Mouse (Mus musculus): ENCODE results near the gene Rprd1b.

Rprd1b gene

DNA sequence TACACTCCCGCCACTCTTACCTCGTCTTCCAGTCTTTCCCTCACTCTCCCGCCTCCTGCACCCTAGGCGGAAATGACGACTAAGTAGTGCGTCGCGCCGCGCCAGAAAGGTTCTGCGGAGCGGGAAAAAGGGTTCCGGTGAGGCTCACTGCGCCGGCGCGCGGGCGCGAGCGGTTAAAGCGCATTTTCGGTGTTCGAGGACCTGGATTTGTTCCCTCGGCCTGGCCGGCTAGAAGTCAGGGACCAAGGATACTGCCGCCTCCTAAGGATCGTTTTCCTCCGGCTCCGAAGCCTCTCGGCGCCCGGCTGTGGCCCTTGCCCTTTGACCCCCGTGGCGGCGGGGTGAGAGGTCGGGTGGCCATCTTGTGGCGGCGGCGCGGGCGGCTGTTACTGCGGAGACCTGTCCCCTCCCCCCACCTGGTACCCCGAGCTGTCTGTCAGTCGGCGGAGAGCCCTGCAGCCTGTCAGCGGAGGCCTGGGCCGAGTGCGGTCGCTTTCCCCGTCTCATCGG lies at the start of gene Rprd1b, which contains the start of gene Tti1:
Gene Rprd1b (plus strand): TSS at position 144 of the 510 bp plus-strand sequence.
Gene Tti1 (minus strand): TSS at position 80 of the 510 bp plus-strand sequence.
- ATAC-seq (ENCODE audit: low TSS enrichment), result peak; percentile 95

DNA sequence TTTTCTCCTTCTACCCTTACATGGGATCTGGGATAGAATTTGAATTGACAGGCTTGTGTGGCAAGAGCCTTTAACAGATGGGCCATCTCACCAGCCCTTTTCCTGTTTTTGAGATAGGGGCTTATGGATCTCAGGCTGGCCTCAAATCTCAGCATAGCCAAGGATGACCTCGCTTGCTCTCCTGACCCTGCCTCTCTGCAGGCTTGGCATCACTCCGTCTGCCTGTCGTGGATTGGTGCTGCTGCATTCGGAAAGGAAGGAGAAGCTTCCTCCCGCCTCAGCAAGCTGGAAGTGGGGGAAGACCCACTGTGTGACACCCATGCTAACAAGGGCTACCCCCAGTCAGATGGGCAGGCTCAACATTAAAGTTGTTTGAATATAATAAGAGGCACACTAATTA lies 49.1 kb upstream of the Rprd1b start:
- no peak for ATAC-seq (ENCODE audit: low TSS enrichment)

DNA sequence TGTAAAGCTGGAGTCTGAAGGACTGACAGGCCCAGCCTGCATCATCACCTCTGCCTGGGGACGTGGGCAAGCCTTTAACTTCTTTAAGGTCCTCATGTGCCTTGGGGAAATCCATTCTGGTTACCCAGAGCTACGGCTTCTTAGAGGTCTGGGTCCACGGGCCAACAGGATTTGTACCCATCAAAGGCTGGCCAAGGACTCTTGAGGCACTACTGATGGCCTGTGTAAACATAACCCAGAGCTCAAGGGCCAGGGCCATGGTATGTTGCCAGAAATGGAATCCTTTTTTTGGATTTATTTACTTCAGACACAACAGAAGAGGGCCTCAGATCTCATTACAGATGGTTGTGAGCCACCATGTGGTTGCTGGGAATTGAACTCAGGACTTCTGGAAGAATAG lies 45.6 kb upstream of the Rprd1b start:
- ATAC-seq (ENCODE audit: low TSS enrichment), result no peak

DNA sequence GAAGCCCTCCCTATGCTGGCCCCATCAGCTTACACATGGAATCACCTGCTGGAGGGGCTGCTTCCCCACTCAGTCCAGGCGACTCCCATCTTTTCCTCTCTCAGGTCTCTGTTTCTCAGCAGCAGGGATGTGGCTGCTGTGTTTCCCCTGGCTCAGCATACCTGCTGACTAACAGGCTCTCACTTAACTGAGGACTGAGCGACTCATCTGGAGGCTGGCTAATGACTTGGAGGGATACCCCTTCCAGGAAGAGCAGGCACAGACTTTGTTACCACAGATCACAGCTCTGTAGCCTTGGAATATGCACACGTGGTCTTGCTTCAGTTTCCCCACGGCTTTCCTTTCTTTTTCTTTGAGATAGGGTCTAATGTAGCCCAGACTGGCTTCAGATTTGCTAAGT lies 45.0 kb upstream of the Rprd1b start:
- no peak for ATAC-seq (ENCODE audit: low TSS enrichment)

DNA sequence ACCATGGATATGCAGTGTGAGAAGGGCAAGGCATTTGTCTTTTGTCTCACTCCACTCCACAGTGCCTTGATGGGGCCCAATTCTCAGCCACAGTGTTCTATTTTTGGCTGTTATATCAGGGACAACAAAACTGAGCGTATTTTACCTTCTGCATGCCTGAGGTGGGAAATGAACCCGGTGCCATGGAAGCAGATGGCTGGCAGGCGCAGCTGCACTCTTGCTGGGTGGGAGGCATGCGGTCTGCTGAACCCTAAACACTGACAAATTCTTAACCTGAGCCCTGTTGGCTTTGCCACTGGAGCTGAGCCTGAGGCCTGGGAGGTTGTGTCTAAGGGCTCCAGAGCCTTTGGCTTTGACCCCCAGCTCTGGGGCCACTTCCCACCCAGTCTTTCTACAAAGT lies 42.7 kb upstream of the Rprd1b start:
- 0 out of 2 replicates have a peak, but pooled peaks have one; percentile 13 for ATAC-seq (ENCODE audit: low TSS enrichment)

DNA sequence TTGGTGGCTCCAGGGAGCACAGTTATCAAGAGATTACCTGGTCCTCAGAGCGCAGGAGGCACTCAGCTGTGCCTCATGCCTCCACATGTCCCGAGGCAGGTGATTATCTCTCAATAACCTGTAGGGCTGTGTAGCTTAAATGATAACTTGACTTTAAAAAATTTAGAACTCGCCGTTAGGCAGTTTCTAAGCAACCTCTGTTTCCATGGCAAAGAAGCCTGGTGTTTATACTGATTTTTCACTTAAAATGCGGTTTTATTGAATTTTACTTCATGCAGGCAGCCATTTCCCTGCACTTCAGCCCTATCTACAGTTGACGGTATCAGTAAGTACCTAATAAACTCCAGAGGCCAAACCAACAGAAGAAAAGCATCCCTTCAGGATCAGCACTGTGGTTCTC lies 42.1 kb upstream of the Rprd1b start:
- no peak for ATAC-seq (ENCODE audit: low TSS enrichment)

DNA sequence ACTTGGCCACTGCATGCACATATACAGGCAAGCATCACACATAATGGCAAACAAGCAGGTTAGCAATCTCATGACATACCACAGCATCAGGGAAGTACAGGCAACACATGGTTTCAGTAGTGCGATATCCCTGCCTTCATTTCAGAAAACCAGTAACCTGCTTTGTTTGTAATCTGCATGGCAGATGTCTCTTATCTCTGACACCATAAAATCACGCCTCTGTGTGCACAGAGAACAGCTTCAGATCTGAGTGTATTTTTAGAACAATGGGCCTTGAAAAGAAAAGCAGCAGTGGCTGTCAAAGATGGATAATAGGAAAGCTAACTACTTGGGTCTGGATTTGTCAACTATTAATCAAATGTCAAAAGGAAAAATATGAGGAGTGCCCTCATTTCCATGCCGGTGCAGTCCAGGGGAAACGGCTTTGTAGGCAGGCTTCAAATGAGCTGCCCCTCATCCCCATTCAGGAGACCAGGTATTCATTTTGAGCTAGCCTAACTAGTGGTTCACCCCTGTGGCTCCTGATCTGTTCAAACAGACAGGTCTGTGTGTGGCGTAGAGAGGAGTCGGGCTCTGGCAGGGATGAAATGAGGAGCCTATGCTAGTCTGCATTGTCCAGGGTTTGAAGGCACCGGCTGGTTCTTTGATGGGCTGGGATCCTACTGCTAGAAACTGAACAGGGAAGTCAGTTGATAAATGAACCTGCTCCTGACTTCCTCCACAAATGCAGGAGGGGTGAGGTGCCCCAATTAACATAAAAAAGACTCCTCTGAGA lies 39.7 kb upstream of the Rprd1b start:
- no peak; the same call in 1 of the 2 replicates for ATAC-seq (ENCODE audit: low TSS enrichment)

DNA sequence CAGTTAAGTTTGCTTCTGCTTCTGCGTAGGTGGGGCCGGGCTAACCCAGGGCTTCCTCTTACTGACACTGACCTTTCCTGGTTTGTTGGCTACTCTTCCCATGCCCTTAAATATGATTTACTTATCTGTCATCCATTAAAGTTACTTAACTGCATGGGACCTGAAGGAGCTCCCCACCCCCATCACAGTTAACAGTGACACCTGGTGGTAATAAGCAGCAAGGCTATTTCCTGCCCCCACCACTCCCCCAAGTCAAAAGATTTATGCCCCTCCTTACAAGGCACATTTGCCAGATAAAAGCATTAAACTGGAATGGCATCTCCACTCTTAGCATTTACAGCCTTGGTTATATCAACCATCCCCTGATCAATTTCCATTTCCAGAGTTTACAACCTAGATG lies 38.4 kb upstream of the Rprd1b start:
- ATAC-seq (ENCODE audit: low TSS enrichment), result no peak

DNA sequence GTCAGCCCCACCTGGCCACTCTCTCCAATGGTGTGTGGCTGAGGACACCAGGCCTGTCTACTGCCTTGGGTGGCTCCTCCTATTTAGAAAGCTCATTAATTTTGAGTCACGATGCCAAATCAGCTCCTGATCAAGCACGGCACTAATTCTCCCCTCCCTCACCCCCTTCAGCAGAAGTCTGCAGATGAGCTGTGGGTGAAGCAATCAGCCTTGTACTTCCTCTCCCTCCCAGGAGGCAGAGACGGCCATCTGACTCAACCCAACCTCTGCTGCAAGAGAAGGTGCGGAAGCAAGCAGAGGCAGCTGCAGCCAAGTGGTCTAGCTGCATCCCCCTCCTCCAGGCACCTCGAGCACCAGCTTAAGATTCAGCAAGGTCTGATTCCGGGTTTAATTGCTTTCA lies 37.3 kb upstream of the Rprd1b start:
- ATAC-seq (ENCODE audit: low TSS enrichment), result no peak

DNA sequence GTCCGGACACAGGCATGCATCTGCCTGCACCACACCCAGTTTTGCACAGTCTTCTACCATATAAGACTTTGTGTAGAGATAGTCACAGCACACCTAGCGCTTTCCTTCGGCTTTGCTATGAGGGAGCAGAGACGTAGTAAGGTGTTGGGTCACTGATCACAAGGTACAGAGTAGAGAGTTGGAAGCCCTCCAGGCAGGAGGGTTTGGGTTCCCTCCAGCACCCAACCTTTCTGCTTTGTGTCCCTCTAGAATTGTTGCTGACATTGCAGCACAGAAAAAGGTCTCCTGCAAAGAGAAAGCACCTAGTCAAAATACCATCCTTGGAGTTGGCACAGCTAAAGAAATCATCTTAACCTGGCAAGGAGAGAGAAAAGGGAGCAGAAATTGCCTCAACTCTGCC lies 35.8 kb upstream of the Rprd1b start:
- ATAC-seq (ENCODE audit: low TSS enrichment), result no peak

DNA sequence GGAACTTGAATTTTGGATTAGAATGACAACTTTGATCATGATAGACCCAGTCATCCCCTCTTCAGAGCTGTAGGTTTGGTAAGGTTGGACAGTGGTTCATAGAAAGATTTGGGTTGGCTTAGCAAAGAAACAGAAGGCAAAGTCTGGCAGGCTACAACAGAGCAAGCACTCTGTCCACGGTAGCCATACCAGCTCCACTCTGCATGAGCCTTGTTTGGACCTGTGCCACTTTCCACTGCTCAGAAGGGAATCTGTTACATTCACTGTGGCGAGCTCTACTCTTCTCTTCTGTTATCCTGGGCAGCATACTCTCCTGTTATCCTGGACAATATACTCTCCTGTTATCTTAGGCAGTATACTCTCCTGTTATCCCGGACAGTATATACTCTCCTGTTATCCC lies 29.5 kb upstream of the Rprd1b start:
- ATAC-seq (ENCODE audit: low TSS enrichment), result no peak

DNA sequence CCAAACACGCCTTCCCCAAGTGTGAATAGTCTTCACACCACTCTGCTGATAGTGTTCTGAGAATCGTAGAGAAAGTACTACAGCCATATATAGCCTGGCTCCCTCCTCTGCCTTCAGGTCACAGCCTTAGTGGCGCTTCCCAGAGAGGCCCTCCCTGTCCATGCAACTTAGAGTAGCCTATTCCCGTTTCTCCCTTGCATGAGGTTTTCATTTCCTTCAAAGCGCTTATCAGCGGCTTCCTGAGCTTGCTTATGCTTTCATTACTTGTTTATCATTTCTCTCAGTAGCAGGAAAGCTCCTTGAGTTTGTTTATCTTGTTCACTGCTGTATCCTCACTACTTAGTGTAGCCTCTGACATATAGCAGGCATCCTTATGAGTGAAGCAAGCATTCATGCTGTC lies 23.7 kb upstream of the Rprd1b start:
- no peak for ATAC-seq (ENCODE audit: low TSS enrichment)

DNA sequence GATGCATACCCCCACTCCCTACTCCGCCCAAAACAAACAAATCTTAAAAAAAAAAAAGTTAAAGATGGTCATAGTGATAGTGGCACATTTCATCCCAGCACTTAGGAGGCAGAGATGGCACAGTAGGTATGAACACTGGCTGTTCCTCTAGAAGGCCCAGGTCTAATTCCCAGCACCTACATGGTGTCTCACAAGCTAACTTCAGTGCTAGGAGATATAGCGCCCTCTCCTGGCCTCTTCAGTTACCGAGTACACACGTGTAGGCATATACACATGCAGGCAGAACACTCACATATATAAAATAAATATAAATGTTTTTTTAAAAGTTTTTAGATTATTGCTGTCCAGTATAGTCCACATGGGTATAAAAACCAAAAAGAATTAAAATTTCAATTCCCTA lies 22.7 kb upstream of the Rprd1b start:
- no peak for ATAC-seq (ENCODE audit: low TSS enrichment)

DNA sequence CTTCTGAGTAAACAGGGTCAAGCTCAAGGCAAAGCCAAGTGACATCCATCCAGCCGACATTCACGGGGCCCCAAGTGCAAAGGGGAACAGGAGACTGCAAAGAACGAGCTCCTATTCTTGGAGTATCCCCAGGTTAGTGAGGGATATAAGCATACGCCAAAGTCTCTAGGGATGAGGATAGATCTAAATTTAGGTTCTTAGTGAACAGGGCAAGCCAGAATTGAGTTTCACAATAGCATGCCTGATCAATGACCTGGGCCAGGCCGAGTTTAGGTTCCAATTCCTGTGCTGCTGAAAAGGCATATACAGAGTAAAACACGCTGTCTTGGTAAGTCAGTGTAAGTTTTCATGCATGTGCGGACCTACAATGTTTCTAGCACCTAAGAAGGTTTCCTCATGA lies 18.9 kb upstream of the Rprd1b start:
- no peak for ATAC-seq (ENCODE audit: low TSS enrichment)

DNA sequence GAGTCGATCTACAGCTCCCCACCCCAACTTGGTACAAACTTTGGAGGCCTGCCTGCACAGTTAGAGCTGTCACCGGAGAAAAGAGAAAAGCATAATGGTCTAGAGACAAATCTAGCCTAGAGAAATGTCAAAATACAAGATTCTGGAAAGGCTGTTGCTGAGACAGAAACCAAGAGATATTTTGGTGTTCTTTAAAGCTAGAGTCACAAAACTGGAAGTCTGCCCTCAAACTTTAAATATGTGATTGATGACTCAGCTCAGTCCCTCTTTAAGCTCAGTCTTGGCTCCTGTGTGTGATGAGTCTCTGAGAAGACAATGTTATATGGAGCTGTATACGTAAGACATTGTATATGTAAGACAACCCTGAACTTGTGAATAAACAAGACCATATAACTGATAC lies 15.7 kb upstream of the Rprd1b start:
- ATAC-seq (ENCODE audit: low TSS enrichment), result peak; percentile 89

DNA sequence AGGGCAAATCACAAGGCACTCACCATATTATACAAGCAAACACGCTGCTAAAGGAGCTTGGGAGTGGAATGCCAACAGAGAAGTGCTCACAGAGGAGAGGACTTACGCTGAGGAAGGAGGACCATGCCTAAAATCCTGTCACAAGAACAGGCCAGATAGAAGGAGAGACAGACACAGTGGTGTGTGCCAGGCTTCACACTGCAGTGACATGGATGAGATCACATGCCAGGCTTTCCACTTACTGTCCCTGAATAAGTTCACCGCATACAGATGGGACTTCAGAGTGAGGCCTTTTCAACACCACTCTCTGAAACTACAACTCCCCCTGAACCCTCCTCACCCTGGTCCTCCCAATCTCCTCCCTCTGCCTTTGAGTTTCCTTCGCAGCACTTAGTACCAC lies 11.0 kb upstream of the Rprd1b start:
- ATAC-seq (ENCODE audit: low TSS enrichment), result no peak

DNA sequence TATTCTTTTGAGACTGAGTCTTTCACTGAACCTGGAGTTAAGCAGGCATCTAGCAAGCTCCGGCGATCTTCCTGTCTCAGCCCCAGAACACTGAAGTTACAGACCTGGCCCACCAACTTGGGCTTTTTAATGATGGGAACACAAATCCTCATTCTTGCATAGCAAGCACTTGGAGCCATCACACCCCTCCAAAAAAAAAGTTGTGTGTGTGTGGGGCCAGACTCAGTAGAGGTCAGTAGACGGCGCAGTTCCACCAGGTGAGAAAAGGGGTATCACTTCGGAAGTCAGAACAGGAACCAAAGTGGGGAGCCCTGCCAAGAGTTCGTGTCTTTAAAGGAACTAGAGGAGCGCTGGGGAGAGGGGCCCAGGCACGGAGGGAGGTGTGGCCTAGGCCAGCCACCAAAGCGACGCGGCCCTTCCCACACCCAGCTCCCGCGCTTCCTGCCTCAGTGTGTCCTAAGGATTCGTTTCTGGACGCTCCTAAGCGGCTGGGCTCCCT lies 393 bp upstream of the Rprd1b start:
- ATAC-seq (ENCODE audit: low TSS enrichment), result no peak; the same call in 1 of the 2 replicates

DNA sequence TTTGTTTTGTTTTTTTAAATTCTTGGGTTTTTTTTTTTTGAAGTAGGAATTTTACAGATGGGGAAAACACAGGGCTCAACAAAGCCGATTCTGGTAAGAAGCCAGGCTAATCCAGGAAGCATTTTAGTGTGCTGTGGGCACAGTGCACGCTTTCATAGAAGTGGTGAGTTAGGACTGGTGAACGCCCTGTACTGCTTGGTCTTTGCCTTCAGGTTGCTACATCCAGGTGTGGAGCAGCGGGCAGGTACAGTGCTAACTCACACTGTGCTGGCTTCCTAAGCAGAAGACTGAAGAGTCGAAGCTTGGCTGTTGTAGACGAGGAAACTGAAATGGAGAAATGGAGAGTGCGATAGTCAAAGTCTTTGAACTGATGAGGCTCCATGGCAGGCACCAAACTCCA lies 1.7 kb downstream of the Rprd1b start:
- no peak for ATAC-seq (ENCODE audit: low TSS enrichment)

DNA sequence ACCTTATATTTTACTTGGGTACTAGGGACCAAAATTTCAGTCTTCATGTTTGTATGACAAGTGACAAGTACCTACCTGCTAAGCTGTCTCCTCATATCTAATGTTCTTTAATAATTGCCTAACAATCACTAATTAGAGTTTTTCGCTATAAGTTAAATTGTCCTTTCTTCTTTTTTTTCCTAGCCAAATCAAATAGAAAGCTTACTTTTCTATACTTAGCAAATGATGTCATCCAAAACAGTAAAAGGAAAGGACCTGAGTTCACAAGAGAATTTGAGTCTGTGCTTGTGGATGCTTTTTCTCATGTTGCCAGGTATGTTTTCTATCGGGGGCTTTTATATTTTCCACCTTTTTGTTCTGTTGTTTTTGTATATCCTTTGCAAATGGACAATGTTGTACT lies 7.5 kb downstream of the Rprd1b start:
- ATAC-seq (ENCODE audit: low TSS enrichment), result no peak

DNA sequence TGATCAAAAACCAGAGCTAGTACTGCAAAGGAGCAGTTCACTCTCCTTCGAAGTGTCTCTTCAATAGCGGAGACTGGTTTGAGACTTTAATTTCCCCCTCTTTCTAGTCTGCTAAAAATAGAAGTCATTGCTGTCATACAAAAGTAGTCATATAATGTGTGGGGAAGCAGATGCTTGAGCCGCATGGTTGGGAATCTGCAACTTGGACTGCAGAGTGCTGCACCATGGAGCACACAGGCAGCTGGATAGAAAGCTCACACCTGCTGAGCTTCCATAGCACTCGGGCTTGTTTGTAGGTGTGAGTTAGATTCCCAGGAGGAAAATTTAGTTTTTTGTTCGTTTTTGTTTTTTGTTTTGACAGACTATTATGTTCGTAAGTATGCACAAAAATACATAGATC lies 8.1 kb downstream of the Rprd1b start:
- peak; percentile 59; the same call in 1 of the 2 replicates for ATAC-seq (ENCODE audit: low TSS enrichment)

DNA sequence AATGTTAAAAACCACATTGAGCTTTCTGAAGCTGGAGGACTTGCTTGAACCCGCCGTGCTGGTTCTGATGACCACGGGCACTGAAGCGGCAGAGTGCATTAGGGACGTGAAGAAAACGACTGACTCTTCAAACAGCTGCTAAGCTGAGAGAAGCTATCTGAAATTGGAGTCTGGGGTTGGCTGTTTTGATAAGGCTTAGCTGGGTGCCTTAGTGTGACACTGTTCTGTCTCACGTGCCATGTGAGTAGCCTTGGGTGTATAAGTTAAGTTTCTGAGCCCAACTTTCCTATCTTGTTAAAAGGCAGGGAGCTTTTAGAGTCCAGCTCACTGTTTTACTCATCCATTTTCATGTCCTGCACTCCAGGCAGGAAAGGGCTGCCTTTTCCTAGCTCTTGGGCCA lies 8.7 kb downstream of the Rprd1b start:
- no peak for ATAC-seq (ENCODE audit: low TSS enrichment)

DNA sequence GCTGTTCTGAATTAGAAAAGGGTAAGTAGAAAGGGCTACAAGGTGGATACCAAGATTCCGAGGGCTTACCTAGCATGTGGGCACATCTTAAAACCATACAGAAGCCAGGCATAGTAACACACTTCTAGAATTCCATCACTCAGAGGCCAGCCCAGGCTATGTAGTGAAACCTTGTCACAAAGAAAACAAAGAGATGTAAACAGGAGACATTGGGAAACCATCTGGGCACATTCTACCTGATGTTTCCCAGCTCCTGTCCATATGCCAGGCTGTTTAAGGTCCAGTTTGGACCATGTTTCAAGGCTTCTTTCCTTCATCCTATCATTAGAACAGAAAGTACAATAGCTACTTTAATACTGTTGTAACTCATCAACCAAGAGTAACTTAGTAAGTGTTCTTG lies 9.3 kb downstream of the Rprd1b start:
- no peak for ATAC-seq (ENCODE audit: low TSS enrichment)

DNA sequence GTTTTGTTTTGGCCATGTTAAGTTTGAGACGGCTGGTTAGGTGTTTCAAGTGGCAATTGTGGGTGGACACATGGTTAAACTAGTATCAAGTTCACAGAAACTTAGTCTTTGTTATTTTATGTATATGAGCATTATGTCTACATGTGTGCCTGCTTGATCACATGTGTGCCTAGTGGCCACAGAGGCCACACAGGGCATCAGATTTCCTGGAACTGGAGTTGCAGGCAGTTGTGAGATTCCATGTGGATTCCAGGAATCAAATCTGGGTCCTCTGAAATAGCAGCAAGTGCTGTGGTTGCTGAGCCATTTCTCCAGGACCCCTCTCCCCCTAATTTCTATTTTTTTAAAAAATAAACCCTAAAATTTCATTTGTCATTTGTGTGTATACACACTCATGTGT lies 11.4 kb downstream of the Rprd1b start:
- ATAC-seq (ENCODE audit: low TSS enrichment), result no peak

DNA sequence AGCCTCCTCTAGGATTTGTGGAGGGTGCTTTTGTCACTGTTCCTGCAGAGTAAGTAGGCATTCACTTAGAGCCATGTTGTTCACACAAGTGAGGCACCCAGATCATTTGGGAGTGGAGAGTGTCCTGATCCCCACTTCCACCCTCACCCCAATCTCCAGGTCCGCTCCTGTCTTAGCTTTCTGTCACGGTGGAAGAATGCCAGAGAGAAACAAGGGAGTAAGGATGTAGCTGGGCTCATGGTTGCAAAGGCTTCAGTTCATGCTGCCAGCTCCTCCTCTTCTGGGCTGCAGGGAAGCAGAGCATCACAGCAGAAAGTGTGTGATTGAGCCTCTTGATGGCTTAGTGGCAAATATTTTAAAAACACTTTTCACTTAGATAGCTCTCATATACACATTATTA lies 12.1 kb downstream of the Rprd1b start:
- no peak for ATAC-seq (ENCODE audit: low TSS enrichment)

Data from frontal cortex, adult (tissue).